Mouse (Mus musculus) B cell, adult (primary cell): Measurements from ENCODE around the gene Hoxd10. TPM values are rescaled to one million over a fixed set of nuclear protein-coding genes. Genes with fewer than 3 reads are reported as not detected.

ENCODE experiments used
- total RNA-seq: library from RNA; stranded (reverse); gene quantifications from 4 replicates; pipeline ENCODE4 v1.2.4, GENCODE M21; 2023; ENCODE audit not compliant: inconsistent age

Hoxd10 gene
- total RNA-seq = not detected in 4 replicates

DNA sequence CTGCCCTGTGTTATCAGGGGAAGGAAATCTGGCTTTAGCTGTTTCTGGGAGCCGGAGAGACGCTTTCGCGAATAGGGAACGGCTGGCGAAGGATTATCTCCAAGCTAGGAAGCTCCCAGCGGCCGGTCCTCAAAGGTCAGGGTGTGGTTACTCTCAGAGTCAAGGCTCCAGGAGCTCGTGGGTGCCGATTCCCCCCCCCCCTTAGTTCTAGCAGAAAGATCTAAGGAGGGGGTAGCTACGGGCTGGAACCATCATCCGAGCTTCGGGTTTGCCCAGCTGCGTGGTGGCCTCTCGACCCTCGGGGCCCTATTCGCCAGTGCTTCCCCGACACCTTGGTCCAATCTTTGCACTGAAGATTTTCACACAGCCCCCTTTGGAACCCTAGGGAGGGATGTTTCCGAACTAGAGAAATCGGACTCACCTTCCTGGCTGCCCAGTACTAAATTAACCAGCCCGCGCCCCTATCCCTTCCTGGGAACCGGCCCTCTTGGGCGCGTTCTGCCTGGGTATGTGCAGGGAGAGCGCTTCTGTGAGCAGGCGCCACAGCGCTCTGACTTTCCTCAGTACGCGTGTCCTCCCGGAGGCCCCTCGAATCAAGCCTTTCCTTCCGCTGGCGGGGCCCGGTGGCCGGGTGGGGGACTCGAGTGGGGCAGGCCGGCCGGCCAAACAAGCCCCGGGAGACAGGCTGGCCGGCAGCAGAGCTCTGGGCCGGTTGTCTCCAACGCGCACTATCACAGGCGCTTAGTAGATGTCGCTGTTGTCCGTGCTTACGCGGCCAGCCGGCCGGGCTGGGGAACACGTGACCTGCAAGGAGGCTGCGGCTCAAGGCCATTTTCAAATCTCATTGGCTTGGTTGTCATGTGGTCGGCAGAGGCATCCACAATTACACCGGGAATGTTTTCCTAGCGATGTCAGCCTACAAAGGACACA is at the start of gene Hoxd10:
TSS of gene Hoxd10 (plus strand) at position 903 of the 930 bp plus-strand sequence.

DNA sequence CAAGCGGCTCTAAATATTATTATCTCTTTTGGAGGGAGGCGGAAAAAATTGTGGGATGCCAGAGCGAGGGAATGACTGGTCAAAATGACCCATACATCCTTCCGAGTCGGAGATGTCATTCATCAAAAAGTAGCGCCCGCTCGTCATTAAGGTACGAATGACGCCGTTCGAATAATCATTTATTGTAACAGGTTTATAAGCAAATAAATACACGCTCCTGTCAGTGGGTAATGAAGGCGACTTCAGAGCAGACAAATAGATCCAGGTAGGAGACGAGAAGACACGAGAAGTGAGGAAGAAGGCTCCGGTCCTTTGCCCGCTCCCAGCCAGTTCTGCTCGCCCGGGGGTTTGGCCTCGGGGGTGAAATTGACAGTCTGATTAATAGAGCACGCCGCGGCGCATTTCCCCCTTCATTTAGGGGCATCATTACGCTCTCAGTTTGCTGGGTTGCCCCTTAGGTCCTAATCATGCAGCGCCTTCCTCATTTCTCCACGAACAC is 32.2 kb upstream of the Hoxd10 start, which contains the start of gene Evx2:
TSS of gene Evx2 (minus strand) at position 51 of the 499 bp plus-strand sequence.

DNA sequence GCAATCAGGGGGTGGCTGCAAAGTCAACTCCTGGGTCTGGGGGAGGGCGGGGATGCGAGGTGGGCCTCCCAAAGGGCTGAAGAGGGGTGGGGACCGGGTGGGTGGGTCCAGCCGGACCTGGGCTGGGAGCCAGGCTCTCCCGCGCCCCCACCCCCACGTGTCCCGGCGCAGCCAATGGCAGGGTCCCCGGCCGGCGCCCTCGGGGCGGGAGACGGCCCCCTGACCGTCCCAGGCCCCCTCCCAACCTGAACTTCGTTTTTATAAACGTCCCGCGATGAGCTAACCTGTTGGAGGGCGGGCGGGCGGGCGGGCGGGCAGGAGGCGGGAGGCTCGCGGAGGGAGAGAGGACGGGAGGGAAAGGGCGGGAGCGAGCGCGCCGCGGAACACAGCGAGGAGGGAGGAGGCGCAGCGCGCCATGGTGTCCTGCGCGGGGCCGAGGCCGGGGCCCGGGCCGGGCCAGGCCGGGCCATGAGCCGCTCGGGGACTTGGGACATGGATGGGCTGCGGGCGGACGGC is 23.8 kb upstream of the Hoxd10 start, which contains the start of gene Hoxd13:
TSS of gene Hoxd13 (plus strand) at position 469 of the 516 bp plus-strand sequence.

DNA sequence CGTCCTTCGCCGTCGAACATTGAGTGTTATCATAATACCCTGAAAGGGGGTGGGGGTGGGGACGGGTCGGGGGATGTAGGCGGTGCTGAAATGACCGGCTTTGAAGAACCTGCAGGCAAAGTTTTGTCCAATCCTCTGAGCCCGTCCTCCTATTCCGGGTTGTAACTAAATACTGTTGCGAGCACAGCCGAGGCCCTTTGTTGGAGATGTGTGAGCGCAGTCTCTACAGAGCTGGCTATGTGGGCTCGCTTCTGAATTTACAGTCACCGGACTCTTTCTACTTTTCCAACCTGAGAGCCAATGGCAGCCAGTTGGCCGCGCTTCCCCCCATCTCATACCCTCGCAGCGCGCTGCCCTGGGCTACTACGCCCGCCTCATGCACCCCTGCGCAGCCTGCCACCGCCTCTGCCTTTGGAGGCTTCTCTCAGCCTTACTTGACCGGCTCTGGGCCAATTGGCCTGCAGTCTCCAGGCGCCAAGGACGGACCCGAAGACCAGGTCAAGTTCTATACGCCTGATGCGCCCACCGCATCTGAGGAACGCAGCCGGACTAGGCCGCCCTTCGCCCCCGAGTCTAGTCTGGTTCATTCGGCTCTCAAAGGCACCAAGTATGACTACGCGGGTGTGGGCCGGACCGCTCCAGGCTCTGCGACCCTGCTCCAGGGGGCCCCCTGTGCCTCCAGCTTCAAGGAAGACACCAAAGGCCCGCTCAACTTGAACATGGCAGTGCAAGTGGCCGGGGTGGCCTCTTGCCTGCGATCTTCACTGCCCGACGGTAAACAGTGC is 16.7 kb upstream of the Hoxd10 start, which contains the start of gene Hoxd12:
TSS of gene Hoxd12 (plus strand) at position 133 of the 785 bp plus-strand sequence.

DNA sequence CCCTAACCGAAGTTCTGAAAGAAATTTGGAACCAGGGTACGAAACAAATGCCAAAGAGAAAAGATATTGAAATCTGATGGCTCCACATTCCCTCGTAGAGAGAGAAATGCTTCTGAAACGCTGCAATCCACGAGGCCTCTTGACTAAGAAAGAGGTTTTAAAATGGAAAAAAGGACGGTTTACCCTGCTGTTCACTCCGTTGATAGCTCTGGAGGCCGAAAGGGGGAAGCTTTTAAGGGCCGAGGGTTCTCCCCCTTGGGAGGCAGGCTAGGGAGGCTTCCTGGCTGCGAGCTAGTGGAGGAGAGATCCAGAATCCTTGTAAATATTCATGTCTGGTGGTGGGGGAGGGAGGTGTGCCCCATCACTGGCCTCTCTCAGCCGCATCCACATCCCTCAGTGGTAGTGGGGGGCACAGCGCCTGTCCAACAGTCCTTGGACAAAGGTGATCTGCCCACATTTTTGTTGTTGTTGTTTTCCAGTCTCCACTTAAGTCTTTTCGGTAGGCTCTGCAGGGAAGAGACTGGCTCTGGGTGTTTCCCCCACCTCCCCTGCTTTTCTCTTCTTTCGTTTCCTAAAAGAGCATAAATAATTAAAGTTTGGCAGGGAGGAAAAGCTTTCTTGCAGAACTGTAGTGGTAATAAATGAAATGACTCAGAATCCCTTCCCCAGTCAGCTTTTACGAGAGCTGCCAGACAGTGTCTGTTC is 12.7 kb upstream of the Hoxd10 start, which contains the start of gene Hoxd11:
TSS of gene Hoxd11 (plus strand) at position 667 of the 705 bp plus-strand sequence.

DNA sequence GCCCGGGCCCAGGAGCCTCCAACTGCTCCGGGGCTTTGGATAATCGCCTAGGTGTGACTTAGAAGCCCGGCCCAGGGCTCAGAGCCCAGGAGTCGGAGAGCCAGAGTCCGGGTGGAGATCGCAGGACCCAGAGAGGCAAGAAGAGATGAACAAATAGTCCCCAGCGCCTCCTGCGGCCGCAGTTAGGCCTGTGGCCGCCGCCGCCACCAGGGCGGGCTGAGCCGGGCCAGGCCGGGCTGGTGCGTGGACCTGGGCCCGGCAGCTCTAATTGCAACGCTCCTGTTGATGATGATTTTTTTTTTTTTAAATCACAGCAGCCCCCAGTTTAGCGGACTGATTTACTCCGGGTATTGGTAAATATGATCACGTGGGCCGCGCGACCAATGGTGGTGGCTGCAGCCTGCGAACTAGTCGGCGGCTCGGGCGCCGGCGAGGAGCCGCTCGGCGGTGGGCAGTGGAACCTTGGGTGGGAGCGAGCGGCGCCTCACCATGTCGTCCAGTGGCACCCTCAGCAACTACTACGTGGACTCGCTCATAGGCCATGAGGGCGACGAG is 5.9 kb downstream of the Hoxd10 start, which contains the start of gene Hoxd9:
TSS of gene Hoxd9 (plus strand) at position 161 of the 555 bp plus-strand sequence.

DNA sequence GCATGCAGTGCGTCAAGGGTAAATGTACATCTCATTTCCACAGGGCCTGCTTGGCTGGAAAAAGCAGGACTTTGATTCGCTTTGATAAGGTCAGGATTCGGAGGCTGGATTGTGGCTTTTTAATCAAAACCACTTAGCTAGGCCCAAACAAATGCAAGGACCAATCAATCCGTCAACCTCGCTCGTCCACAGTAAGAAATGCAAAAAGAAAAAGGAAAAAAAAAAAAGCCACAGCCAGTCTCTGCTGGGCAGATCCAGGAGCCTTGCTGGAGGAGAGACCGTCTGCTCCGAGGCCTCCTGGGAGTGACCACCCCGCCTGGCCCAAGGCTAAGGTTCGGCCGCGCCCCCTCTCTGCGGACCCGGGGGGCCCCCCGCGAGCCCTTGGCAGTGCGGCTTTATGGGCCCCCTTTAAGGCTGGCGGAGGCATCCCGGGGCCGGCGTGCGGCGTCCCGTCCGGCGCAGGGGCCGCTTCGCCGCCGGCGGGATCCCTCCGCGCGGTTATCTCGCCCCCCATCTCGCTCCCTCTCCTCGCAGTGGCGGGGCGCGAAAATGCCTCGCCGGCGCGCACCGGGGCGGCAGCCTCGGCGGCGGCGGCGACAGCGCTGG is 12.8 kb downstream of the Hoxd10 start, which contains the start of gene Hoxd8:
TSS of gene Hoxd8 (plus strand) at position 223 of the 606 bp plus-strand sequence.

DNA sequence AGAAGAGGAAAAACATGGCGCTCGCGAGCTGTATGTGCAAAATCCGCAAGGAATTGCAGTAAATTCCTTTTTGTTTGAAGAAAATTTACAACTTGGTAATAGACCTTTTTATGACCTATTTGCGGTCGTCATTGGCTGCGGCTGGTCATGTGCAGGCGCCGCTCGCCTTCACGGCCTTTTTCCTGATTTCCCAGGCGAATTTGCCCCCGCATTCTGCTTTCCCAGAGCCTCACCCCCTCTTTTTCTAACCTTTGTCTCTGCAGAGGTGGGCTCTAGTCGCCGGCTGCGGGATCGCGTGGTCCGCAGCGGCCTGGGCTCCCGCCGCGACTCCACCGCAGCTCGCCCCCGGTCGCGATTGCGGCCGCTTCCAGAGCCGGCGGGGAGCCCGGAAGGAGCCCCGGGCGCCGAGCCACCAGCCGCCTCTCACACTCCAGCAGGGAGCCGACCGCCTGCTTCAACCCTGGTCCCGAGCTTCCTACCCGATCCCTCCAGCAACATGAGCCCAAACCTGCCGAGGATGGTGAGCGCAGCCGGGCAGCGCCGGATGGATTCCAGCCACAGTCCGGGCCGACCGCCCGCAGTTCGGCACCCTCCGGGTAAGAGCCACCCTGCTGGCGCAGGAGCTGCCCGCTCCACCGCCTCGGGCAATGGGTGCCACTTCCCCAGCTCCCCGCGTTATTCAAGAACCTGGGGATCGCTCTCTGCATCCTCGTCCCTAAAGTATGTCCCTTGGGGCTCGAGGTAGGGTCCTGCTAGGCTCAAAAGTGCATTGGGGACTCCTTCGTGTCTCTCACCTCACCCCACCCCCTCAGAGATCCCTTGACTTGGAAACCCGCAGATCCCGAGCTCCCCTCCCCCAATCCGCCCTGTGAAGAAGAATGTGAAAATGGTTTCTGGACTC is 20.2 kb downstream of the Hoxd10 start, which contains the start of the genes Hoxd3 and Hoxd4:
TSS of gene Hoxd3 (plus strand) at position 207 of the 901 bp plus-strand sequence.
TSS of gene Hoxd4 (plus strand) at position 209 of the 901 bp plus-strand sequence.

DNA sequence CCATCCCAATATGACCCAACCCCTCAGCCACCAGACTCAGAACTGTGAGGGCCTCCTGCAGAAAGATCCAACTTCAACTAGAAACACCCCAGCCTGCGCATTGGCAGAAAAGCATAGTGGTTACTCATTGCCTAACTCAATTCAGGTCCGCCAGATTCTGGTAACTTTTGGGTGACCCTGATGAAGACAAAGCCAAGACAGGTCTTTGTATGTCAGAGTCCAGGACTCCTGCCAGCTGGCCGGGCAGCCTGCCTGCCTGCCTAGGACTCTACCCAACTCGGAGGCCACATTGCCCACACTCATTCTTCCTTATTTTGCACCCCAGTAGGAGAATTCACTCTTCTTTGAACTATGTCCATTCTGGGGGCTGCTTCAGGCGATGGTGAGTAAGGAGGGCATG is 34.8 kb downstream of the Hoxd10 start, which contains the start of gene Gm28230:
TSS of gene Gm28230 (plus strand) at position 178 of the 400 bp plus-strand sequence.

Other genes starting within 250 kb of the Hoxd10 start
- gene Lnpk, start 112.5 kb upstream of the Hoxd10 start, total RNA-seq = 22.3 to 29.3 TPM (median 25.9 TPM) in 4 replicates
- not detected in 4 replicates for gene Evx2, start 32.4 kb upstream of the Hoxd10 start, total RNA-seq
- gene Hoxd13, start 23.6 kb upstream of the Hoxd10 start, total RNA-seq = not detected in 4 replicates
- gene Hoxd12, start 16.9 kb upstream of the Hoxd10 start, total RNA-seq = not detected in 4 replicates
- gene Hoxd11, start 12.4 kb upstream of the Hoxd10 start, total RNA-seq = not detected in 4 replicates
- gene Hoxd9, start 5.8 kb downstream of the Hoxd10 start, total RNA-seq = not detected in 4 replicates
- not detected in 4 replicates for gene Hoxd8, start 12.7 kb downstream of the Hoxd10 start, total RNA-seq
- not detected in 4 replicates for gene Hoxd3, start 20.0 kb downstream of the Hoxd10 start, total RNA-seq
- not detected in 4 replicates for gene Hoxd4, start 20.0 kb downstream of the Hoxd10 start, total RNA-seq
- not detected in 4 replicates for gene Gm28230, start 34.8 kb downstream of the Hoxd10 start, total RNA-seq
- not detected in 4 replicates for gene Hoxd1, start 71.1 kb downstream of the Hoxd10 start, total RNA-seq
- gene Mtx2, start 133.9 kb downstream of the Hoxd10 start, total RNA-seq = 17.8 to 23.8 TPM (median 20.6 TPM) in 4 replicates